Mouse (Mus musculus) heart, adult 2 months (tissue): ENCODE results near the gene Cycs. TPM values are rescaled to one million over a fixed set of nuclear protein-coding genes. Genes with fewer than 3 reads are reported as not detected.

Source experiments
- DNase-seq, 2 experiments: peaks; one replicate each; pipeline ENCODE4 v3.0.0; 2021
- H3K27ac ChIP-seq: fragments of 200-600 bp; 2 replicates; pipeline ENCODE4 v1.8.1; 2022
- H3K27me3 ChIP-seq: fragments of 200-500 bp; 2 replicates; pipeline ENCODE4 v1.6.1; 2012; ENCODE audit warnings: mild to moderate bottlenecking, low read length, inconsistent platforms, mixed read lengths; ENCODE audit not compliant: control insufficient read depth, insufficient read depth
- H3K36me3 ChIP-seq: fragments of 200-500 bp; 2 replicates; pipeline ENCODE4 v1.6.1; 2012; ENCODE audit warnings: low read length, inconsistent platforms; ENCODE audit not compliant: control insufficient read depth, insufficient read depth
- H3K4me1 ChIP-seq: fragments of 200-500 bp; 2 replicates; pipeline ENCODE4 v1.6.1; 2011; ENCODE audit warnings: low read length; ENCODE audit not compliant: control insufficient read depth, insufficient read depth
- H3K4me3 ChIP-seq: fragments of 200-600 bp; 2 replicates; pipeline ENCODE4 v1.8.1; 2022
- H3K79me2 ChIP-seq: fragments of 200-500 bp; replicated peaks from 2 replicates; pipeline ENCODE4 v1.6.1; 2012; ENCODE audit warnings: mild to moderate bottlenecking, inconsistent platforms, low read length, moderate library complexity, mixed read lengths; ENCODE audit not compliant: control insufficient read depth, insufficient read depth
- H3K9ac ChIP-seq: fragments of 200-500 bp; 2 replicates; pipeline ENCODE4 v1.6.1; 2012; ENCODE audit warnings: low read depth, mild to moderate bottlenecking, control low read depth, inconsistent platforms, low read length, mixed read lengths
- CTCF ChIP-seq: fragments of 200-600 bp; IDR thresholded peaks from 2 replicates; pipeline ENCODE4 v1.8.1; 2022; ENCODE audit warnings: antibody characterized with exemption, mild to moderate bottlenecking, moderate library complexity
- EP300 ChIP-seq: fragments of 200-500 bp; IDR thresholded peaks from 2 replicates; pipeline ENCODE4 v1.6.1; 2011; ENCODE audit warnings: low read depth, low read length, control low read depth; ENCODE audit not compliant: insufficient read depth
- POLR2A ChIP-seq: fragments of 200-500 bp; IDR thresholded peaks from 2 replicates; pipeline ENCODE4 v1.6.1; 2011; ENCODE audit warnings: mild to moderate bottlenecking, low read depth, low read length, control low read depth; ENCODE audit not compliant: insufficient read depth
- WGBS: fragments of 180-500 bp; shearing (Covaris S2); methylation state at CpG from one replicate; pipeline ENCODE4 v1.1.7; 2018; 5-methylcytosine and 5-hydroxymethylcytosine counted together
- intact Hi-C: fragments of 180-260 bp; cut with DNase I; formaldehyde crosslinking; loops from one replicate; pipeline ENCODE4 v1.15.1; 2025
- polyA plus RNA-seq: library from polyadenylated mRNA; depleted of rRNA; stranded (reverse); fragments of >200 nt; gene quantifications from 2 replicates; pipeline ENCODE4 v1.2.3, GENCODE M21; 2012
- total RNA-seq, 2 experiments: library from RNA; stranded (reverse); gene quantifications; 2 replicates each; pipeline ENCODE4 v1.2.3; 2021

The Cycs gene
- total and polyA plus RNA-seq, 3 experiments: 29.6 to 156 (median 153) TPM

DNA sequence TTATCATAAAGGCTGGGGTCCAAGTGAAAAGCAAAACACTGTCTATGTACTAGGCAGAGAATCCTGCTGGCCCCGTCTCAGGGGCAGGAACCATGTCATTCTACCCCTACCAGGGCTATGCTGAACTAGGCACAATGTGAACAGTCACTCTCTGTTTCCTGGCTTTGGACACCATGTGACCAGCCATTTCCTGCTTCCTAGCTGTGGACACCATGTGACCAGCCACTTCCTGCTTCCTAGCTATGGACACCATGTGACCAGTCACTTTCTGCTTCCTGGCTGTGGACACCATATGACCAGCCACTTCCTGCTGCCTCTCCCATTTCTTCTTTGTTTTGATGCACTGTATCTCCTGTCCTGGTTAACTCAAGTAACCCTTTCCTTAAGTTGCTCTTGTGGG, 23.8 kb downstream of the Cycs start:
- 96% methylated on average over 1 of the region's 1 CpGs for WGBS
- intact Hi-C loops: no loop called here

DNA sequence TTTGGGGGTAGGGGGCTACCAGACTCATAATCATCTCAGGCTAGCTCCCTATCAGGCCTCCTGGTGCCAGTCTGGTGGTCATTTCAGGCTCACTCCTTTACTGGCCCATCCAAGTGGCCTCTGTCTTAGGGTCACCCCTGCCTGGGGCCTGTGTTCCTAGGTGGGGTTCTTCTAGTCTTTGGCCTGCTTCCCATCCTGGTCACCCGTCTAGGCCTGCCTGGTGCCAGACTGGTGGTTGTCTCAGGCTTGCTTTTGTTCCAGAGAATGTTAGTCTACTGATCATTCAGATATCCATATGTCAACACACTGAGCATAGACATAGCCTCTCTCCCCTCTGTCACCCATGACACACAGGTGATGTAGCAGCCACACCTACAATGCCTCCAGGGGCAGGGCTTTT, 26.7 kb downstream of the Cycs start:
- Histone ChIP-seq H3K9ac (no peak overlapping the region), H3K79me2 (no peaks in the 10 kb centered on the region), H3K36me3 (no peaks in the 10 kb centered on the region), H3K27me3 (no peaks in the 10 kb centered on the region), H3K4me1 (no peaks in the 10 kb centered on the region; the same call in 1 of the 2 replicates), H3K27ac (no peak overlapping the region), H3K4me3 (no peak overlapping the region)
- TF ChIP-seq EP300 (no peak), POLR2A (no peak), CTCF (no peak)
- WGBS: 36% methylated on average over 1 of the region's 1 CpGs
- DNase-seq: no peak
- intact Hi-C loops: loop anchor here (5.0 to 10.0 kb wide), 2 partner anchors 427 to 1025 kb away; partner anchors contain the start of gene Mpp6

More for the DNA sequence above, 23.8 kb downstream of the Cycs start:
- no peaks in the 10 kb centered on the region for H3K79me2 ChIP-seq
- H3K4me3 ChIP-seq: no peak overlapping the region
- H3K27ac ChIP-seq: no peak overlapping the region
- no peaks in the 10 kb centered on the region for H3K4me1 ChIP-seq
- H3K9ac ChIP-seq: no peak overlapping the region
- no peaks in the 10 kb centered on the region for H3K27me3 ChIP-seq
- no peak for TF ChIP-seq POLR2A
- no peak for TF ChIP-seq CTCF
- TF ChIP-seq EP300: no peak
- H3K36me3 ChIP-seq: no peaks in the 10 kb centered on the region
- no peak for DNase-seq

DNA sequence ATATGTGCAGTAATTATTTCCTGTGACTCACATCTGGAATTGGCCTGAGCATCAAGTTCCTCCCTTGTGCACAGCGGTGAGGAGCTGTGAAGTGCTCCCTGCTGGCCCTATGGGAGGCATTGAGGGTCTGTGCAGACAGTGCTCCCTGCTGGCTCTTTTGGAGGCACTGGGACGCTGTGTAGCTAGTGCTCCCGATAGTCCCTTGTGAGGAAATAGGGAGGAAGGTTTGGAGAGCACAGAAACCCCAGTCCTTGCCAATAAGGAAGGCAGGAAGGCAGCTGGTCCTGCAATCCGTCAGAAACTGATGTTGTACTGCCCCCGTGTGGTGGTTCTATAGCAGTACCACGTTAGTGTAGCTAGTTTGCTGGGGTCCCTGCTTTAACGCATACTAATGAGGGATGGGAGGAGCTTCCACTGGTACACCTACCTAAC, 29.9 kb downstream of the Cycs start:
- intact Hi-C loops: loop anchor here (1.0 to 10.0 kb wide), 4 partner anchors 224 to 1022 kb away; partner anchors contain the start of gene Mpp6
- Histone ChIP-seq H3K36me3 (no peaks in the 10 kb centered on the region), H3K27me3 (no peaks in the 10 kb centered on the region), H3K9ac (no peak overlapping the region), H3K79me2 (no peaks in the 10 kb centered on the region), H3K27ac (no peak overlapping the region), H3K4me3 (no peak overlapping the region), H3K4me1 (no peaks in the 10 kb centered on the region; the same call in 1 of the 2 replicates)
- peak; percentile 79 for TF ChIP-seq EP300
- TF ChIP-seq CTCF: peak; percentile 91
- no peak for TF ChIP-seq POLR2A
- 5% methylated on average over 7 of the region's 7 CpGs for WGBS
- DNase-seq: peak; percentile 69 to 73

DNA sequence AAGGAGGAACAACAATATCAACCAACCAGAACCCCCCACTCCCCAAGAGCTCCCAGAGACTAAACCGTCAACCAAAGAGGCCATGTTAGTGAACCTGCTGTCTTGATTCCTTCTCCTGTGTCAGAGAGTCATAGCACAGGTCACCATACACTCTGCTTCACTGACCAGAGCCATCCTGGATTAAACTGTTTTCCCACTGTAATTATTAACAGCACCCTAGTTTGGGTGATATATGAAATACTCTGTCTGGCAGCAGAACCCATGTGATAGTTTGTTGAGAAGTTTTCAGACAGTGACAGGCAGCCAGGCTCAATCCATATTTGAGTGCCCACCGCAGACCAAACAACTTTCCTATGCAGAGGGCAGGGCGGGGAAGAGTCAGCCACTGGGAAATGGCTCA, 31.0 kb downstream of the Cycs start:
- intact Hi-C loops: loop anchor here (5.0 to 10.0 kb wide), 2 partner anchors 423 to 1021 kb away; partner anchors contain the start of gene Mpp6
- 94% methylated on average over 3 of the region's 3 CpGs for WGBS
- Histone ChIP-seq H3K27ac (no peak overlapping the region), H3K36me3 (no peaks in the 10 kb centered on the region), H3K27me3 (no peaks in the 10 kb centered on the region), H3K4me1 (no peaks in the 10 kb centered on the region; the same call in 1 of the 2 replicates), H3K79me2 (no peaks in the 10 kb centered on the region), H3K9ac (no peak overlapping the region), H3K4me3 (no peak overlapping the region)
- TF ChIP-seq EP300: no peak
- TF ChIP-seq CTCF: no peak
- no peak for TF ChIP-seq POLR2A
- no peak for DNase-seq

DNA sequence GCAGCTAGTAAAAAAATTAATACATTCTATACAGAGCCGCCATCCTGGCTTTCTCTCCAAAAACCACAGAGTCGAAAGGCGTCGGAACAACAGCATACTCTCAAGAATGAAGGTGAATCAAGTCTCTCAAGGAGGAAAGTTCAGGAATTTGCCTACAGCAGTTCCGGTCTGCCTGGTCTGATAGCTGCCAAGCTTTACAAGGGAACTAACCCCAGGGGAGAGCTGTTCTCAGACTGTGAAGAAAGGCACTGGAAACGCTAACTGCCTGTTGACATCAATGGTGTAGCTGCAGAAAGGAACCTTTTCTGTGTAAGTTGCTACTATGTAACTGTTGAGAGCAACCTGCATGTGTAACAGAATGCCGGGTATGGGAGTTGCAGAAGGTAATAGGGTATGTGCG, 34.4 kb downstream of the Cycs start:
- no peaks in the 10 kb centered on the region for H3K36me3 ChIP-seq
- intact Hi-C loops: loop anchor here (10.0 kb wide), 1 partner anchor 1017 kb away; no protein-coding TSS in a partner anchor

DNA sequence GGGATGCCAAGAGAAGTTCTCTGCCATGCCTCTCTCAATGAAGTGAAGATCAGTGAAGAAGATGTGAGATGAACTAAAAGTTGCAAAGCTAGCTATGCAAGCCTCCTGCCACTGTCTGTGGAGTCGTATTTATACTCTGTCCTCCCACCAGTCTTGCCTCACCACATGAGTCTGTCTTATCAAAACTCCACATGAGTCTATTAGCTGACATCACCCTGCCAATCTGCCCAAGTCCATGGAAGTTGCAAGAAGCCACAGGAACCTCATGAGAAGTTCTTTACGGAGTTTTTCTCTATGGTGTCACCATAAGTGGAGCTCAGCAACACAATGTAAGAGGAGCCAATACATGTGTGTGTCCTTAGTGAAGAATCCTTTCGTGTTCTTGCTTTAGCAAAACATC, 35.3 kb downstream of the Cycs start:
- H3K4me3 ChIP-seq: no peak overlapping the region
- H3K4me1 ChIP-seq: no peaks in the 10 kb centered on the region
- no peaks in the 10 kb centered on the region for H3K27me3 ChIP-seq
- no peak for DNase-seq
- H3K36me3 ChIP-seq: no peaks in the 10 kb centered on the region
- H3K79me2 ChIP-seq: no peaks in the 10 kb centered on the region
- intact Hi-C loops: loop anchor here (10.0 kb wide), 1 partner anchor 1016 kb away; no protein-coding TSS in a partner anchor
- TF ChIP-seq POLR2A (no peak), EP300 (no peak), CTCF (no peak)
- H3K27ac ChIP-seq: no peak overlapping the region
- 81% methylated on average over 3 of the region's 3 CpGs for WGBS
- H3K9ac ChIP-seq: no peak overlapping the region

More for the DNA sequence above, 34.4 kb downstream of the Cycs start:
- Histone ChIP-seq H3K27ac (no peak overlapping the region), H3K9ac (no peak overlapping the region), H3K79me2 (no peaks in the 10 kb centered on the region), H3K27me3 (no peaks in the 10 kb centered on the region), H3K4me3 (no peak overlapping the region), H3K4me1 (no peaks in the 10 kb centered on the region; the same call in 1 of the 2 replicates)
- TF ChIP-seq EP300 (no peak), CTCF (no peak), POLR2A (no peak)
- 63% methylated on average over 8 of the region's 8 CpGs for WGBS
- no peak for DNase-seq
